Mouse (Mus musculus): ENCODE results near the gene Arhgdib.

Arhgdib gene

DNA sequence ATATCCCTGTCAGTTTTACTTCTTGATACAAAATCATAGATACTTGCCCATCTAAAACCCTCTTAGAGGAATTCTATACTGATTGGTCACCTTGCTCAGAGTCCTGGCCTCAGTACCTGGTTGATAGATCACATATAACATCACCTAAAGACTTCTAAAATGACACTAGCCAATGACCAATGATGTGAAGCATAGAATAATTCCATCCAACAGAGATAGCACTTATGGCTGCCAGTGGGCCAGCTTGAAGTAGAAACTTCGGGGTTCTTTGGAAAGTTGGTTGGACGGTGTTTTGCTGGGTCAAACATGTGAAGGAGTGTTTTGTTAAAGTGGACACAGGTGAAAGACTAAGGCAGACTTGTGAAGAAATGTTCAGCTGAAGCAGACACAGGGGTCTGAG, 8.5 kb upstream of the Arhgdib start:
- DNase-seq (ENCODE audit: low spot score): no peak

DNA sequence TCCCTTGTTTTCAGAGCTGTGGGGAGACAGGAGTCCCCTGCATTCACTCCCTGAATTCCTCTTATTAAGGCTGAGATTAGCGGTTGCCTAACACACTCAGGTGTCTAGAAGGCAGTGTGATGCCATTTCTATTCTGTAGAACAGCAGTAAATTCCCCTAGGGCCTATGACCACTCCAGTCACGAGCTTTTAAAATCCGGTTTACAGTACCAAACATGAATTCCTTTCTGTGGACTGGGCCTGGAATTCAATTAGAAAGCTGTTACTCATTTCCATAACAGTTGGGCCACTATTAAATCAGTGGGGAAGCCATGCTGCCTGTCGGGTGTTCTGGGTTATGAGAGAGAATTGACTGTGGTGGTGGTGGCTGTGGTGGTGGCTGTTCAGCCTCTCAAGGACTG, 6.0 kb upstream of the Arhgdib start:
- DNase-seq (ENCODE audit: low spot score): no peak

DNA sequence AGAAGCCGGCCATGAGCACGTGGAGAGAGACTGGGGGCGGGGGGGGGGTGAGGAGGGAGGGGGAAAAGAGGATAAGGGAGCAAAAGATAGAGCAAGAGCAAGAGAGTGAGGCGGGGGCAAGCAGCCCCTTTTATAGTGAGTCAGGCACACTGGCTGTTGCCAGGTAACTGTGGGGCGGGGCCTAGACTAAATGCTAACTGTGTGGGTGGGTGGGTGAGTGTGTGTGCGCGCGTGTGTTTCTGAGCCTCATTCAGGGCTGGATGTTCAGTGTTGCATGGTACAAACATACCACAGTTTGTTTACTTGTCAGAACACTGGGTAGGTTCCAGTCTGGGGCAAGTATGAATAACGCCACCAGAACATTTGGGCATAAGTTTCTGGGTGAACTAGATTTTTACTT, 5.2 kb upstream of the Arhgdib start:
- DNase-seq (ENCODE audit: low spot score): no peak

DNA sequence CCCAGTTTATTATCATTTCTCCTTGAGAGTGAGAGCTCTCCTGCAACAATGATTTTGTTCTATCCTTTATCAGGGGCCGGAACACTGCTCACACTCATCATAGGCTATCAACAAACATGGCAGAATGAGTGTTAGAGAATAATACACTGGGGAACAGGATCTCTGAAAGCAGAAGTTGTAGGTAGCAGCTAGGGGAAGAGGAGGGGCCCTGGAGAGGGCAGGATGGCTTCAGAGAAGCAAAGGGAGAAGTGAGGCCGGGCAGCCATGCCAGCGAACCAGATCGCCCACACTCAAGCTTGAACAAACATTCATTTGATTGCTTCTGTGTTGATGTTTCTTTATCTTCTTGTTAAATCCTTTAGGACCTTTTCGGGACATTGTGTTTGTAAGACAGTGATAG, 4.5 kb upstream of the Arhgdib start:
- no peak for DNase-seq (ENCODE audit: low spot score)

DNA sequence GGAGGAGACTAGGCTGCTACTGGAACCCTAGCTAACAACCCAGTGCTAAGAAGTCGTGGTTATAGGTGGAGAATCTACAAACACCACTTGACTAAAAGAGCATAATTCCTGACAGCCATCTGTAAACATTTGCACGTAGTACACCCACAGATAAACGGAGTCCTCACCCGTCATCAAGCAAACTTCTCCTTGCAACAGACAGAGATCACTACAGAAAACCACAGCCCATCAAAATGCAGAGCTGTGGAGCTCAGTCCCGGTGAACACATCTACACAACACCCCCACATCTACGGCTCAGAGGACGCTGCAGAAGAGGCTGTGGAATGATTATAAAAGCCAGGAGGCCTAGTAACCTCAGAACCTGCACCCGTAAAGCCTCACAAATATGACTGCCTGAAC, 2.8 kb upstream of the Arhgdib start:
- DNase-seq (ENCODE audit: low spot score): no peak

DNA sequence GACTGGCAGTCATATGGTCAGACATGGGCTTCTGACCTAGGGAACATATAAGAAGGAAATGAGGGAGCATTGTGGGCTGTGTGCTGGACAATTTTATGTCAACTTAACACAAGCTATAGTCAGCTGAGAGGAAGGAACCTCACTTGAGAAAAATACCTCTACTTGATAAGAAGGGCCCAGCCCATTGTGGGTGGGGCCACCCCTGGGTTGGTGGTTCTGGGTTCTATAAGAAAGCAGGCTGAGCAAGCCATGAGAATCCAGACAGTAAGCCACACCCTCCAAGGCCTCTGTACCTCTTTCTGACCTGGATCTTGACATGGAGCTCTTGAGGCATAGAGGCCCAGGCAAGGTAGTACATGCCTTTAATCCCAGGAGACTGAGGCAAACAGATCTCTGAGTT, 1.7 kb upstream of the Arhgdib start:
- DNase-seq (ENCODE audit: low spot score): no peak

DNA sequence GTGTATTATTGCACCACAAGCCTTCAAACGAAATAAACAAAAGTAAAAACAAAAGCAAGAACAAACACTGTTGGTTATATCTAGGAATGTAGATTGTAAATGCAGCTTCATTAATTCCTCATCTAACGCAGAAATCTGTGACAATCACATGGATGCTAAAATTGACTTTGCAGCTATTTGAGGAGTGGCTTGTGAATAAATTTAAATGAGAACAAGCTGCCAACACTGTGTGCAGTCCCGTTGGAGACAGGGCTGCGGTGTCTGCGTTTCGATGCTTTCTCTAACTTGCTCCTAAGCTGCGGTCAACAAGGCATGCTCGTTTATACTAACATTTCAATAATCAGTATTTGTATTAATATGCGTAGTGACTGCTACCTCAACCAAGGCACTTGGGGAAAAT, 581 bp upstream of the Arhgdib start:
- no peak for DNase-seq (ENCODE audit: low spot score)

DNA sequence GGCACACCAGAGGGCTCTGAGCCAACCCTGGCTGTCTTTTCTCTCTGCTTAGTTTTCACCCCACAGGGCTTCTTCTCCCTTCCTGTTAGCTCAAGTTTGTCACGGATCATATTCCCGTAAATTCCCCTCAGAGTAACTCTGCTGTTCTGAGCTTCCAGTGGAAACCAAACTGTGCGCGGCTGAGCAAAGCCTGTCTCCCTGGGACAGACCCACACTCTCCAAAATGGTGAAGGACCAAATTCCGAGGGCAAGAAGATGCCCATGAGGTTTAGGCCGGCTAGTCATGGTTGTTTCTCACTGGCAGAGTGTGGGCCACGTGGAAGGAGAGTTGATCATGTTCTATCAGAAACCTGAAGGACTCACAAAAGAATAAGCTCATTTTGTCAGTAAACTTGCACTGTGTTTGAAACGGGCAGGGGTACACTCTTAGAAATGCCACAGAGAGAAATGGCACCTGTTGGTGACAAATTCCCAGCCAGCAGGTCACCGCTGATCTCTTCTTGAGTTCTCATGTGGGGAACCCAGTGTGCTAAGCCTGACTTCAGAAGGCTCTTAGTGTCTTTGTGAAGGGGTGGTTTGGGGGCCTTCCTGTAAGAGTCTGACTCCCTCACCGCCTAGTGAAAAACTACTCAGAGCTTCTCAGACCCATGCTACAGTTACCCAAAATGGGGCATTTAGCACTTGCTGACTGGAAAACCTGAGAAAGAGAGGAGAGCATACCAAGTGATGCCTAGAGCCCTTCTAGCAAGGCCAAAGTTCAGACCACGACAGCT, 1.3 kb downstream of the Arhgdib start:
- DNase-seq (ENCODE audit: low spot score): no peak

DNA sequence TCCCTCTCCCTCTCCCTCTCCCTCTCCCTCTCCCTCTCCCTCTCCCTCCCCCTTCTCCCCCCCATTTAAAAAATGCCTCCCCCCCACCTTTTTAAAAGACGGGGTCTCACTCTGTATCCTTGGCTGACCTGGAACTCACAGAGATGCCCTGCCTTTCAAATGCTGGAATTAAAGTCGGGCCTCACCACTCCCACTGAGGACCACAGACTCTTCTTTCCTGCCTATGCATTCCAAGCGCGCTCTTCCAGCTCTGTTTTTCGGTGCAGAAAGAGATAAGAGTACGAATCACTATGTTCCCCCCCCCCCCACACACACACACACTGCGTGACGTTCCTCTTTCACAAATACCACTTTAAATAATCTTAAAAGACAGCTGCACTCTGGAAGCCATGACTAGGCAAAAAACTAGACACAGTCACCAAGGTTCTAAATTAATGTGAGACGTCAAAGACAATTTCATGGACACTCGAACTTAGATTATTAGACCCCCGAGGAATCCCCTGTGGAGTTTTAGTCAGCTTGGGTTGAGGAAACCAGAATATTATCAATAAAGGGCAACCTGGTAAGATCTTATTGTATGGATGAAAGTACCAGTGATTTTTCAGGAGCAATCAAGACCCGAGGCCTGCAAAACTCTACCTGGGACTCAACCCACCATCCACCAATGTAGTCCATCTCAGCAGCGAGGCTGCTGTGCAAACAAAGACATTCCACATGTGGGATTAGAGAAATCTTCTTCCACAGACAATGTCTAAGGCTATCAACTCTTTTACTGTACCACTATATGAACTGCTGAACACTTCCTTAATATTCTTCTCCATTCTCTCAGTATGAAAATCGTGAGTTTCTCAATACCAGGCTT, 2.1 kb downstream of the Arhgdib start:
- no peak for DNase-seq (ENCODE audit: low spot score)

DNA sequence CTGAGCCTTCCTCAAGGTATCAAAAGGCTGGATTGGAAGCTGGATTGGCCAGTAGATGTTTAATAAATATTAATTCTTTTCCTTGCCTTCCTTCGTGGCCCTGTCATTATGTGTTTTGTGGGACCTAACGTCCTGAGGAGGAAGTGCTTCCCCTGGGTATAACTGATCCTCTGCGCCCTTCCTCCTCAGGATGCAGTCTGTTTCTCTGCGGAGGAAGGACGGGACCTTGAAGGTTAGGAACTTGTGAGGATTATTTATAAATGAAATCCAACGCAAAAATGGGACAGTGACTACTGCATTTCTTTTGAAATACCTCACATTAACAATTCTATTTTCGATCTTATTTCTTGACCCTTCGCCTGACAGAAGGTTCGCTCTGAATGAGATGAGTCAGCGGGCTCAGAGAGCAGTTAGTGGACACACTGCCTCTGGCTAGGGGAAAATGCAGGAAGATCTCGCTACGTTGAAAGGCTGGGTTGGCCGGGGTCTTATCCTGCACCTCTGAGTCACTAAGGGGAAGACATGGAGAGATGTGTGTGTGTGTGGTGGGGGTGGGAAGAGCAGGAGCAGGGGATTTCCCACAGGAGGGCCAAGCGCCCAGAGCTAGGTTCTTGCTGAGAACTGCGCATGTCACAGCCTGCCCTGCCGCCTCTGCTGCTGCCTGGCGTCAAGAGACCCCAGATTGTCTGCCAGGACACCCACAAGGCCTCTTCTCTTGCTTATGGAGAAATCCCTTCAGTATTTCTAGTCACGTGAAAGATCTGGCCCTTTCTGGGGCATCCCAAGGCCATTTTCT, 3.2 kb downstream of the Arhgdib start:
- no peak for DNase-seq (ENCODE audit: low spot score)

DNA sequence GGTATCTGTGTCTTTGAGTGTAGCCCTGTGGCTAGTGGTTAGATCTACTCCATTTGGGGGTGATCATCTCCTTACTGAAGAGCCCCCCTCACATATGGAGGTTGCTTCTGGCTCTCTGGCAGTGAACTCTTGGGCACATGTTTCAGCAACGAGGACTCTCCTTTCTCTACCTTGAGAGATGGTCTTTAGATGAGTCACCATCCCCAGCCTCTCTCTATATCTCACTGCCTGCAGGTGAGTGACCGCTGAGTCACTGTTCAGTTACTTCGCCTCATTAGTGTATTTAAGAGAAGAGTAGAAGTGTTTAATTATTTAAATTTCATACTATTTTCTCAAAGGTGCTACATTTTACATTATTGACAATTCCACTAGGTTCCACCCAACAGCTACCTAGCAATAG, 4.6 kb downstream of the Arhgdib start:
- DNase-seq (ENCODE audit: low spot score): no peak

DNA sequence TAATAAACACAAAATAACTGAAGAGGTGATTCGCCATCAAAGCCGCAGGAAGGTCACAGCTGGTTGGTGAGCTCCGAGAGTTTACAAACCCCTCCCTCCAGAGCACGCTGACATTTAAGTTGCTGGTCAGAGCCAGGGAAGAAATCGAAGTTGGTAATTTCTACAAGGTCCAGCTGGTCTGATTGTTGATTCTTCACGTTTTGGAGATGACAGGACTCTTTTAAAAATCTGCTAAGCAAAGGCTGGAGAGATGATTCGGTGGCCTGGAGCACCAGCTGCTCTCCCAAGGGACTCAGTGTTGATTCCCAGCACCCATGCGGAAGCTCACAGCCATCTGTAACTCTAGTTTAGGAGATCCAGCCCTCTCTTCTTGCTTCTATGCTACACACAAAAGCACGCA, 5.3 kb downstream of the Arhgdib start:
- no peak for DNase-seq (ENCODE audit: low spot score)

DNA sequence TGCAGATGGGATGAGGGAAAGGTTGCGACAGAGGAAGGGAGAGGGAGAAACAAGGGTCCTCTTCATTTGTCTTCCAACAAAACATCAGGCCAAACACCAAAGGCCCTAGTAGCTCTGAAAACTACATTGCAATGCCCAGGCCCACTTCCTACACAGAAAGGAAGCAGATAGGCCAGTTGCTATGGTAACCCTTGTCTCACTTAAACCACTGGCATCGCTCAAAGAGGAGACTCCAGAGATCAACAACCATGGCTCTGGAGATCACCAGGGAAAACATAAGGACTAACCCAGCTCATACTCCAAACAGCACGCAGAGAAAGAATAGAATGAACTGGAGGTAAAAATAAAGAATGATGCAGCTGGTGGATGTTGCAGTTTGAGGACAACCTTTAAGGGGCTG, 6.5 kb downstream of the Arhgdib start:
- DNase-seq (ENCODE audit: low spot score): no peak

DNA sequence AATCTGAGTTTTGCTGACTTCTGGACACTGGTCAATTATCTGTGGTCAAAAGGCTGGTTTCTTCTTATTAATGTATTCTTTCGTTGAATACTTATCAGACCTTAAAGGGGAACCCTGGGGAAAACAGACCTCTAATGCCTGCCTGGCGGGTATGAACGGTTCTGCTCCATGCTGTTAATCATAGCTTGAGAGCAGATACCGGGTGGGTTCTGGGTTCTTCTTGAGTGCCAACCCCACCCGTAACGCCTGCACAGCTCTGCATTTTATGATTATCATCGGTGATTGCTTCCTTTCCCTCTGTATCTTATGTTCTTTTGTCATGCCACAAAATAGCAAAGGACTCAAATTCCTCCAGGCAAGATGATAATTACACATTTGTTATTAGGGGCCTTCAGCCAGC, 7.6 kb downstream of the Arhgdib start:
- DNase-seq (ENCODE audit: low spot score): no peak

DNA sequence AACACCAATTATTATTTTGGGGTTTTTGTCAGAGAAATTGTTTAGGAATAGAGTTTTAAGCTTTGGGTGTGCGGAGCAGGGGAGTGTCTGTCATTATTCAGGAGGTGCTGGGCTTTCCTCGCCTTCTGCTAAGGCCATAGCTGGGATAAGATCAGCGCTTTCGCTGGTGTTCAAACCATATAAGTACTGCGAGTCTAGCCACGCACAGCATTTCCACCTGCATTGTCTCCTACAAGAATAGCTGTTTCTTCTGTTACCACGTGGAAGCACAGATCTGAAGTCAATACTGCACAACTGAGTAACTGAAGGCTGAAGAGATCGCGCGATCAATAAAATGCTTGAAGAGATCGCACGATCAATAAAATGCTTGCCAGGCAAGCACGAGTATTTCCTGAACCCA, 10.5 kb downstream of the Arhgdib start:
- DNase-seq (ENCODE audit: low spot score): no peak

DNA sequence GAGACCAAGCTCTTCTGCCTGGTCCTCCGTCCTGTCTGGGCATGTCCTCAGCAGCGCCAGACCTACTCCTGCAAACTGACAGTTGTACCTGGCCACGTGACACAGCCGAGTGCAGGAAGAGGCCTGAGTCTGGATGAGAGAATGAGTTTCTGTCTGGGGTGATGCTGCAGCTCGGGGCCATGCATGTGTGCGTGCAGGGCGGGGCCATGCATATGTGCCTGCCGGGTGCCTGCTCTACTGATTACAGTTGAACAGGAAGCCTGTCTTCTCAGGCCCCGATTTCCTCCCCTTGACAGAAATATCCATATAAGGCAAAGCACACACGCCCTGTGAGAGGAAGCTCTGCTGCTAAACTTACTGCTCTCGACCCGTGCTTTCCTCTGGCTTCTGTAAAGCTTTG, 11.0 kb downstream of the Arhgdib start:
- DNase-seq (ENCODE audit: low spot score): no peak

DNA sequence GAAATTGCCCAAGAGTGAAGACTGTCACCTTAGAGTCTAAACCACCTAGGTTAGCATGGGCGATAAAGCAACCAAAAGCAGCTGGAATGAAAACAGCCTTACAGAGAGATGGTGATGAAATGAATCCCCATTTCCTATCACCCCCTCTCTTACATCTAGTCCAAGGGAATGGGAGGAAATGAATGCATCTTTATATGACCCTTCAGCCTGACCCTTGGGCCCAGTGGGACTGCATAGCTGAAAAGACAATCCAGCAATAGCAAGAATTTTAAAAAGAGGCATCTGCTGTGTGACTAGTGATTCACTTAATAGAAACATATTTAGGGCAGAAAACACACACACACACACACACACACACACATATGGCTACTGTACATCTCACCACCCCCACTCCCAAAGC, 14.1 kb downstream of the Arhgdib start:
- no peak for DNase-seq (ENCODE audit: low spot score)

DNA sequence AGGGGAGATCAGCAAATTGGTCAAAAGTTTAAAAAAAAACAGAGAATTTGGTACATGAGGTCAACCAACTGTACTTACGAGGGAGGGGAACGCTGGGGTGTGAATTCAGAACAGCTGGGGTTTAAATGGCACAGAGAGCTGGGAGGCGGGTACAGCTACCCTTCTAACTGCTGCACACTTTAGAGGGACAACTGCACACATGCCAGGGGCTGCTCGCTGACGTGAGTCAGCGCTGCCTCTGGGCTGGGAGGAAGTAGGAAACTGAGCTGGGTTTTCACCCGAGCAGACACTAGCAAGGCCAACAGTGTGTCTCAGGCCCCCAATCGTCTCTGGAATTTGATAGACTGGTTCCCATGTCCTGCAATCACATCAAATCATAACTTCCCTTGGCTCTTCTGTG, 16.6 kb downstream of the Arhgdib start:
- no peak for DNase-seq (ENCODE audit: low spot score)

DNA sequence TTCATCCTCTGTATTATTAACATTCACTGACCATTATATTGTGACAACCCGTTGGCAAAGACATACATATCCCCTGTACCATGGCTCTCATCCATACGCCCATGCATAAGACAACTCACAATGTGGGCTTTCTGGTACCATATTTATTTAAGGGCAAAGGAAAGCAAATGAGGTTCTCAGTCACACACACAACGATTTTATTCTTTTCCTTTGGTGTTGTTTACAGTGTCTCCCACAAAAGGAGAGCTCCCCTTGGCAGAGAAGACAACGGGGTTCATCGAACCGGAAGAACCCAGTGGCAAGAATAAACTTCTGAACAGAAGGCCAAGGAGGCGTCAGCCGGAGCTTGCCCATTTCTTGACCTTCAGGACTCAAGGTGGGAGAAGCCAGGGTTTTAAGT, 18.2 kb downstream of the Arhgdib start, which contains the start of gene Pde6h:
Gene Pde6h (plus strand): TSS at position 301 of the 400 bp plus-strand sequence.
- no peak for DNase-seq (ENCODE audit: low spot score)

DNA sequence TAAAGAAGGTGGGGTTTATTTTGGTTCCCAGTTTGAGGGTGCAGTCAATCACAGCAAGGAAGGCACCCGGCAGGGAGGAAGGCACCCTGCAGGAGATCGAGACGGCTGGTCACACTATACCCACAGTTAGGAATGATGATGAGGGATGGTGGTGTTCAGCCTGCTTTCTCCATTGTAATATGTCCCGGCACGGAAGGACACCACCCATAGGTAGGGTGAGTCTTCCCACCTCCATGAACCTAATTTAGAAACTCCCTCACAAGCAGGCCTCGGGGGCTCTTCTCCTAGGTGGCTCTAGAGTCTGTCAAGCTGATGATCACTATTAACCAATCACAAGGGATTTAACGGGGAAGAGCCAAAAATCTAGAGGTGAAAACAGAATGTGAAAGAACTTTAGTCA, 18.8 kb downstream of the Arhgdib start:
- no peak for DNase-seq (ENCODE audit: low spot score)

DNA sequence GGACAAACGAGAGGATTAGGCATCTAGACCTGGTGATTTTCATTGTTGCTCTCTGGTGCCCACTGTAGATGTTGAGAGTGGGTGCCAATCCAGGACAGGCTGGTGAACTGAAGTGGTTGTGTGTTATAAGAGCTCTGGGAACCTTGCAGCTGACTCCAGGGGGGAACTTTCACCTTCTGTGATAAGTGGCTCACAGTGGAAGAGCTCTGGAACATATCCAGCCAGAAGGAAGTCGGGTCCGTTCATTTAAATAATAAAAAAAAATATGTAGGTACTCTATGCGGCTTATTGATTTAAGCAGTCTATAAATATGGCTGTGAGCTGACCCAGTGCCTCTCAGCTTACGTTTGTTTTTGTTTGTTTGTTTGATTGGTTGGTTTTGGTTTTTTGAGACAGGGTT, 19.6 kb downstream of the Arhgdib start, which contains the start of gene Erp27:
Gene Erp27 (minus strand): TSS at position 101 of the 400 bp plus-strand sequence.
- no peak for DNase-seq (ENCODE audit: low spot score)

DNA sequence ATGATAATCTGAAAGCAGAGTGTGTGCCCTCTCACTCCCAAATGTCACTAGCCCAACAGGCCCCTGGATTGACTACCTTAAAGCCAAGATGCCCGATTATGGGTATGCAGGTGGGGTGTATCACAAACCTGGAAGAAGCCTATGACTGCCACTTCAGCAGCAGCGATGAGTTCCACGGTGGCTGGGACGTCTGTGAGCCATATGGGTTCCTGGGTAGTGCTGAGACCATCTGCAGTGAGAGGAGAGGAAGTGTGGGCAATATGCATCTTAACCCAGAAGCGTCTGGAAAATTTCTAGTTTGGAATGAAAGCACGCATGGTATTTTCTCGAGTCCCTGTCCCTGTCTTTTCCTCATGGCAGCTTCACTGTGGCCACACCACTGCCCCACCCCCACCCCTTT, 20.1 kb downstream of the Arhgdib start:
- DNase-seq (ENCODE audit: low spot score): peak; percentile 44

Measured in layer of hippocampus, adult 11-12 months (tissue).